Mouse (Mus musculus) small intestine, adult 2 months (tissue): Measurements from ENCODE around the gene Cryab. TPM values are rescaled to one million over a fixed set of nuclear protein-coding genes. Genes with fewer than 3 reads are reported as not detected.

ENCODE experiments used
- H3K27ac ChIP-seq: fragments of 200-500 bp; 2 replicates; pipeline ENCODE4 v1.5.1; 2012; ENCODE audit warnings: low read depth, low read length, control low read depth, inconsistent platforms; ENCODE audit not compliant: insufficient read depth
- H3K27me3 ChIP-seq: fragments of 200-500 bp; 2 replicates; pipeline ENCODE4 v1.6.1; 2012; ENCODE audit warnings: mild to moderate bottlenecking, moderate library complexity, low read length, inconsistent platforms; ENCODE audit not compliant: control insufficient read depth, insufficient read depth
- H3K36me3 ChIP-seq: fragments of 200-500 bp; 2 replicates; pipeline ENCODE4 v1.6.1; 2012; ENCODE audit warnings: mild to moderate bottlenecking, low read length, control low read depth, inconsistent platforms; ENCODE audit not compliant: control insufficient read depth, insufficient read depth
- H3K4me1 ChIP-seq: fragments of 200-500 bp; 2 replicates; pipeline ENCODE4 v1.6.1; 2012; ENCODE audit warnings: low read length, inconsistent platforms, mixed read lengths; ENCODE audit not compliant: control insufficient read depth, insufficient read depth, insufficient read length
- H3K4me3 ChIP-seq: fragments of 200-500 bp; 2 replicates; pipeline ENCODE4 v1.5.1; 2012; ENCODE audit warnings: low read depth, mild to moderate bottlenecking, control low read depth, inconsistent platforms, low read length, moderate library complexity
- CTCF ChIP-seq: fragments of 200-500 bp; IDR thresholded peaks from 2 replicates; pipeline ENCODE4 v1.5.1; 2012; ENCODE audit warnings: low read depth, mild to moderate bottlenecking, control low read depth, inconsistent platforms, low read length, moderate library complexity, mixed read lengths; ENCODE audit not compliant: insufficient replicate concordance, insufficient read length; ENCODE audit errors: extremely low read depth
- POLR2A ChIP-seq: fragments of 200-500 bp; IDR thresholded peaks from 2 replicates; pipeline ENCODE4 v1.6.1; 2012; ENCODE audit warnings: low read depth, mild to moderate bottlenecking, control low read depth, inconsistent platforms, low read length, moderate library complexity
- WGBS: fragments of 180-500 bp; shearing (Covaris S2); methylation state at CpG from one replicate; pipeline ENCODE4 v1.1.7; 2018; 5-methylcytosine and 5-hydroxymethylcytosine counted together
- polyA plus RNA-seq: library from polyadenylated mRNA; depleted of rRNA; stranded (reverse); fragments of >200 nt; gene quantifications from 2 replicates; pipeline ENCODE4 v1.2.3, GENCODE M21; 2012

The Cryab gene
- polyA plus RNA-seq, 1 experiment, result 16.7 TPM

DNA sequence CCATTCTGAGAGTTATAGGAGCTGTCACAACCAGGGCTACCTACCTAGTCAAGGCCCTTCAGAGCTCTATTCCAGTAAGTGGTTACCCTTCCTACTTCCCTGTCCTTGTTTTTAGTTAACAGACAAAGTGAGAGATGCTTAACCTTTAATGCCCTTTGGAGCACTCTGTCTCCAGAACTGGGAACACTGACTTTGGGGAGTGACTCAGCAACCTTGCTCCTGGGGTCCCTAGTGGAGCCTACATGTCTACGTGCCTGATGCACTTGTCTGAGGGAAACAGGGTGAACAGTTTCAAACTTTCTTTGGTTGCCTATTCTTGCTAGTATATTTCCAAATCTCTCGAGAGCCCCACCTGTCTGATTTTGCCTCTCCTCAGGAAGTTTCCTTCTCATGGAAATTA lies 8.4 kb upstream of the Cryab start:
- WGBS, result 76% methylated on average over 2 of the region's 2 CpGs
- Histone ChIP-seq H3K27ac (no peak overlapping the region), H3K4me3 (no peak overlapping the region)

DNA sequence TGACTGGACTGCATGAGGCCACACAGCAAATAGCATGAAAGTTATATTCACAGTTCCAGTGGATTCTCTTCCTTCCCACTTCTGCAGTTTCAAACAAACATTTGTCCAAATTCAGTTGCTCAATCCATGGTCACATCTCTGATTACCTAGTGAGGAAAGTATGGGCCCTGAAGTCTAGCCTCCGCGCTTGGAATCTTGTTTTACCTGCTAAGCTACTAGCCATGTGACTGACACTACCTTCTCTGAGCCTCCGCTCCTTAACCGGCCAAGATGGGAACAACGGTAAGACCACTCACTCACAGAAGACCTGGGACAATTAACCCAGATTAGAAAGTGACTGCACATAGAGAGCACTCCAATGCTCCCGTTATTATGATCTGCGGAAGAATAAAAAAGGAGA lies 5.3 kb upstream of the Cryab start:
- Histone ChIP-seq H3K4me1 (peaks cover 5% of the 10 kb centered on the region; the same call in 1 of the 2 replicates), H3K27ac (peak overlapping the region; percentile 98), H3K4me3 (peak overlapping the region; percentile 92), H3K27me3 (no peaks in the 10 kb centered on the region), H3K36me3 (peaks cover 4% of the 10 kb centered on the region; the same call in 1 of the 2 replicates)
- WGBS, result 13% methylated on average over 7 of the region's 7 CpGs
- TF ChIP-seq CTCF (no peak), POLR2A (no peak)

More for the DNA sequence above, 8.4 kb upstream of the Cryab start:
- TF ChIP-seq POLR2A (no peak), CTCF (no peak)
- Histone ChIP-seq H3K27me3 (no peaks in the 10 kb centered on the region), H3K36me3 (peaks cover 11% of the 10 kb centered on the region), H3K4me1 (peaks cover 8% of the 10 kb centered on the region; the same call in 1 of the 2 replicates)

DNA sequence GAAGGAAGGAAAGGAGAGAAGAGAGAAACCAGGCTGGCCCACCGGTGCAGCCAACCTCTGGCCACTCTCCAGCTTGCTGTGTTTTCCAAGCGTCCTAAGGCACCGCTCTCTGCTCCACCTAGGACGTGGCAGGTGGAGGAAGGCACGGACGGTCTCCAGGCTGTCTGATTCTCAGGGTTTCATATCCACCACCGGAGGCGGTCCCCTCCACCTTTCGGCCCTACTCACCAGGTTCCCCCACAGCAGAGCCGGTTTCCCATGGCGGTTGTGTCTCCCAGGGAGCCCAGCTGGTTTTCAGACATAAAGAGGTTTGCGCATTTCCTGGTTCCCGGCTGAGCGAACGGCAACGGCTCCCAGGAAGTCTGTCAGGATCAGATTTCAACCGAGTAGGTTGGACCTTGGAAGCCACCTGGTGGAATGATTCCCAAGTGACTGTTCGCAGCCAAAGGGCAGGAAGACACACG lies 4.9 kb upstream of the Cryab start, which contains the start of gene 2310030G06Rik:
2310030G06Rik (minus strand) TSS at position 323 of the 464 bp plus-strand sequence.
- Histone ChIP-seq H3K27me3 (no peaks in the 10 kb centered on the region), H3K27ac (peak within 1 kb of the TSS; percentile 98), H3K4me3 (peak within 1 kb of the TSS; percentile 92), H3K36me3 (0 out of 2 replicates have a peak, but pooled peaks cover 1% of the 10 kb centered on the region), H3K4me1 (peaks cover 5% of the 10 kb centered on the region; the same call in 1 of the 2 replicates)
- 5% methylated on average over 19 of the region's 19 CpGs for WGBS
- peak; percentile 35; the same call in 1 of the 2 replicates for TF ChIP-seq CTCF
- peak; percentile 66; the same call in 1 of the 2 replicates for TF ChIP-seq POLR2A

DNA sequence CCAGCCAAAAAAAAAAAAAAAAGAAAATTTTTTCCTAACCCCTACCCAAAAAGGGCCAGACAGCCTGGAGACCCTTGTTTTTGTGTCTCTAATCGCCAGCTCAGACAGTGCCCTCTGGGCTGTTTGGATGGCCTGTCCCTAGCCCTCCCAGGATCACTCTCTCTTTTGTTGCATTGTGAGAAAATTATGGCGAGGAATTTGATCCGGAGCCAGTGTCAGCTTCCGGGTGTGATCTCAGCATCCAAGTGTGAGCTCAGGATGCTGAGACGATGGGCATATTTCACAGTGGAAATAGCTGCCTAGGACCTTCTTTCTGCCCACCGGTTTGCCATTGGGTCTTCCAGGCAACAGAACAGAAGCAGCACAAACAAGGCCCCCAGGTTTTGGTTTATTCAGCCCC lies 419 bp upstream of the Cryab start:
- H3K27ac ChIP-seq, result no peak overlapping the region
- WGBS, result 80% methylated on average over 6 of the region's 6 CpGs
- 0 out of 2 replicates have a peak, but pooled peaks cover 3% of the 10 kb centered on the region for H3K27me3 ChIP-seq
- H3K36me3 ChIP-seq, result no peaks in the 10 kb centered on the region
- no peak overlapping the region for H3K4me3 ChIP-seq
- no peak for TF ChIP-seq CTCF
- no peak for TF ChIP-seq POLR2A
- H3K4me1 ChIP-seq, result peaks cover 2% of the 10 kb centered on the region; the same call in 1 of the 2 replicates

GRCm38 (mm10) chr9:50752054-50752602 lies 1.0 kb downstream of the Cryab start, which contains the start of gene Hspb2:
TSS of gene Hspb2 (minus strand) at chr9:50752354.
- H3K27ac ChIP-seq, result peak within 1 kb of the TSS; percentile 55
- no peaks in the 10 kb centered on the region for H3K4me1 ChIP-seq
- peak within 1 kb of the TSS; percentile 54 for H3K4me3 ChIP-seq
- 80% methylated on average over 14 of the region's 14 CpGs for WGBS
- TF ChIP-seq POLR2A (no peak), CTCF (no peak)
- H3K36me3 ChIP-seq, result no peaks in the 10 kb centered on the region
- 0 out of 2 replicates have a peak, but pooled peaks cover 3% of the 10 kb centered on the region for H3K27me3 ChIP-seq

GRCm38 (mm10) chr9:50752784-50753615 lies 1.9 kb downstream of the Cryab start:
- no peaks in the 10 kb centered on the region for H3K36me3 ChIP-seq
- H3K27ac ChIP-seq, result peak overlapping the region; percentile 44
- TF ChIP-seq CTCF (no peak), POLR2A (no peak)
- 48% methylated on average over 17 of the region's 17 CpGs for WGBS
- H3K27me3 ChIP-seq, result 0 out of 2 replicates have a peak, but pooled peaks cover 3% of the 10 kb centered on the region
- H3K4me3 ChIP-seq, result peak overlapping the region; percentile 54
- no peaks in the 10 kb centered on the region for H3K4me1 ChIP-seq
